Mouse (Mus musculus): ENCODE results near the gene Cdk12. TPM values are rescaled to one million over a fixed set of nuclear protein-coding genes. Genes with fewer than 3 reads are reported as not detected.
"Not testable (repeated sequence)": the region's sequence is repeated elsewhere in the genome, so short reads cannot be mapped to it uniquely, and the experiment has no call there.

Cdk12 gene
- total RNA-seq (2022), result 10 to 100 TPM; 41.6 to 57.7 (median 49.9) TPM

DNA sequence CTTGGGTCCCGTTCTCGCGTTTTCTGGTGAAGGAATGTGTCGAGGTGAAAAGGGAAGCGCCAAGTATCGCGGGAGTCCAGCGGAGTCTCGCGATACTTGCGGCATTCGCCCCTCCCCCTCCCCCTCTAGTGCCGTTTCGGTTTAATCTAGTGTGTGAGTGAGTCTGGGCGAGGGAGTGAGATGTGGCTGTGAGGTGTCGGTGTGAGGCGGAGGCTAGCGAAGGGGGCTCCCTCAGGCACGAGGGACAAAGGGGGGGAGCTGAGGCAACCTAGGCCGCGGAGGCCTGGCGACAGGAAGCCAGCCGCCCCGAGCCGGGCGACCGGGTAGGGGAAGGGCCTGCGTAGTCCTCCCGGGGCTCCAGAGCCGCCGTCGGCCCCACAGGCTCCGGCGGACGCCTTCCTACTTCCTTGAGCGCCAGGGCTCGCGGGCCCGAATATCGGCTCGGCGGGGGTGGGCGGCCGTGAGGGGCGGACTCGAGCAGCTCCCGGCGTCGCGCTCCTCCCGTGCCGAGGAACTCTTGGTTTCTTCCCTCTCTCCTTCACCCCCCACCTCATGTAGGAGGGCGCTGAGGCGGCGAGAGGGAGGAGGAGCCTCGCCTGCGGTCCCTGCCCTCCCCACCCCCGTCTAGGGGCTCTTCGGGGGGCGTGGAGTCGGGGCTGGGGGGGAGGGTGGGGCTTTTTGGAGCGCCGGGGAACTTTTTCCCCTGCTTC is at the start of gene Cdk12:
Cdk12 (plus strand) TSS at position 419 of the 710 bp plus-strand sequence.
- DNase-seq, result peak; percentile 93

DNA sequence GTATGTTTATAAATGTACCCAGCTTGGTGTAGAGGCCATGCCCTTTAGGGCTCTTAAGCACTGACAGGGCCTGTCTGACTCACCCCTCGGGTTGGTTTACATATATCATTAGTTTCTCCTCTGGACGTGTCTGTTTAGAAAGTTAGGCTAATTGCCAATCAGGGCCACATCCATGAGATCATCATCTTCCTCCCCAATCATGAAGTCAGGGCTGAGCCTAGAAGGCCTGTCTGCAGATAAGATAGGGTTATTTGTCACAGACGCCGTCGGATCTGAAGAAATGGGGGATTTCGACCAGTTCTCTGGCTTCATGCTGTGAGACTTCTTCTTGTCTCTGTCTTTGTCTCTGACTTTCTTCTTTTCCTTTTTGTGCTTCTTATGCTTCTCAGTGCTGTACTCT is 47.8 kb upstream of the Cdk12 start:
- DNase-seq, result no peak

DNA sequence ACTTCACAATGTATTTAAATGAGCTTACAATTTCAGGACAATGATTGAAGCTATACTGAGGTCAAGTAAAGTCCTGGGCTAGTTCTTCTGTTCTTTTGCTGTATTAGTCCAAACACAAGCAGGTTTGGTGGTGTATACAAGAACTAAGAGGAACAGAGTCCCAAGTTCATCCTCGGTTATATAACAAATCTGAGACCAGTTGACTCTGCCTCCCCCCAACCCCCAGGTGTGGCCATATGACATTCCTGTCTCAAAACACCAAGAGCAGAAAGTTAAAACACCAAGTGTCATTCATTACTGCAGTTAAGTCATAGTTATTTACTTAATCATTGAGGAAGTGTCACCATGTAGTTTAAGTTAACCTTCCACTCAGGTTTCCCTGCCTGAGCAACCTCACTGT is 34.5 kb upstream of the Cdk12 start:
- DNase-seq, result no peak

DNA sequence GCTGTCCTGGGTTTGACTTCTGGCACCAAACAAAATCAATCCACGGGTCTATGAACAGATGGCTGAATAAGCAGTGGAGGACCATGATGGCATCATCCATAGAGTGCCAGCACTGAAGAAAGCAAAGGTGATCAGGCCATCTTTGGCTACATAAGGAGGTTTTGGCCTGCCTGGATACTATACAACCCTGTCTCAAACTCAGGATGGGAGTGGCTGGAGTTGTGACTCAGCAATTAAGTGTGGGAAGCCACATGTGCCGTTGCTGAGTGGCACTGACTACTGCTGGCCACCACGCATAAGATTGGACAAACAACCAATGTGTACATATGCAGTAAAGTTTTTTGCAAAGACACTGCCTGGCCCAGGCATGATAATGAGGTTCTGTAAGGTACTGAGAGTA is 20.7 kb upstream of the Cdk12 start:
- DNase-seq, result not testable (repeated sequence)

DNA sequence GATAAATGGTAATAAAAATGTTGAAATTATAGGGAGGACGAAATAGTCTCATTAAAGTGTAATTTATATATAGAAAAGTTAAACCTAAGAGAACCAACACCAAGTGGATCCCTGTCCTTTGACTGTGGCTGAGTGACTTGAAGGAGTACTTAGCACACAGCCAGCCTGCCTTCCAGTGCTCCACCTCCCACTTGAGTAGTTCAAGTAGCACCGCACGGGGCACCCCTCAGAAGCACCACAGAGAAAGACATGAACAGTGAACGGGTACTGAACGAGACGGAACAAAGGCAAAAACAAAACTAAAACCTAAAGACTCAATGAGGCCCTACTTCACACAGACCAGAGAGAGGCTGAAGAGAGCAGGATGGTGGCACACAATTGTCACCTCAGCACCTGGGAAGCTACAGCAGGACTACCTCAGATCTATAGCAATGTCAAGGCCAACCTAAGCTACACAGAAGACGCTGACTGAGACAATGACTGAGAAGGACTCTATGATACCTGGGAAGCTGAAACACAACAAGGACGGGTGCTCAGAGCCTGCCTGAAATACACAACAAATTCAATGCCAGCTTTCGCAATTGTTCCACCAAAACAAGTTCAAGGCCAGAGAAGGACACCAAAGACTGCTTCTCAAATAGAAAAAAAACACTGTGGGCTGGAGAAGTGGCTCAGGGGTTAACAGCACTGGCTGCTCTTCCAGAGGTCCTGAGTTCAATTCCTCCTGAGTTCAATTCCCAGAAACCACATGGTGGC is 15.0 kb upstream of the Cdk12 start:
- peak; percentile 63 for DNase-seq

DNA sequence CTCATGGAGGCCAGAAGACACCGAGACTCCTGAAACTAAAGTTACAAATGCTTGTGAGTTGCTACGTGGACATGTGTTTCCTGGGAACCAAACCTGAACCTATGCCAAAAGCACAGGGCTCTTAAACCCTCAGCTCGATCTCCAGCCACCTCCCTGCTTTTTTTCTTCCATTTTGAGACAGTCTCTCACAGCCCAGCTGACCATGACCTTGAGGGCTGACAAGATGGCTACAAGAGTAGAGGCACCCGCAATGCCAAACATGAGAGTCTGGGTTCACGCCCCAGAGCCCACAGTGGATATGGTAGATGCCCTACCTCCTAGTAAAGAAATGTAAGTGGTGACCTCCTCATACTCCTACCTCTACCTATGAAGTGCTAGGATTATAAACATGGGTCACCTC is 12.0 kb upstream of the Cdk12 start:
- DNase-seq, result peak; percentile 36

DNA sequence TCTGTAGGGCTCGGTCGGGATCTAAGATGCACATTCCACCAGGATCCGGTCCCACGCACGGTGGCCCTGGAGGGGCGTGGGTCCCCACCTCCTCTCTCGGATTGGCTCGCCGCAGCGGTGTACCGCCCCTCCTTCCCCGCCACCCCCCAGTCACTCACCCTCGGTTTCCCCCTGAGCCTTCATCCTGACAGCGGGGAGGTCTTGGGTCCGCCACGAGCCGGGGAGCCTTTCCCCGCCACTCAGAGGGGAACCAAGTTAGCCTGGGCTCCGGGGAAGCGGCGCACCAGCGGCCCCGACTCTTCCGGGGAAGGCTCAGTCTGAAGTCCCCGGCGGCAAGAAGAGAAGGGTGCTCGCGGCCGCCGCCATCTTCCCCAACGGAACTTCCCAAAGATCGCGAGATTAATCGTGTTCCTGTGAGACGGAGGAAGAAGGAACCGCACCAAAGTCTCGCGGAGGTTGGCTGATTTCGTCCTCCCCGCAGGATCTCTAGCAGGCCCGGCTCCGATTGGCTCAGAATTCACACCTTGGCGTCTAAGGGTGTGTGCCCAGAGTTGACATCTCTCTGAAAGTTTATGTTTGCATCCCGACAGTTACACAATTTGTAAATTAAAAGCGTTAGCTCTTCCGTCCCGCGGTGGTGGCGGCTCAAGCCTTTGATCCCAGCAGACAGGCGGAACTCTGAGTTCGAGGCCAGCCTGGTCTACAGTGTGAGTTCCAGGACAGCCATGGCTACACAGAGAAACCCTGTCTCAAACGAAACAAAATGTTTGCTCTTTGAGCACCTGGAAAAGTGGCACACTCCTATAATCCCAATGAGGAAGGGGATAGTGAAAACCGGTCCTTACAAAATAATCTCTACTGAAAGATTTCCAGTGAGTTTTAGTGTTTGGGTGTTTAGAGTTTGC is 9.7 kb upstream of the Cdk12 start, which contains the start of gene Med1:
Med1 (minus strand) TSS at position 393 of the 905 bp plus-strand sequence.
- DNase-seq, result peak; percentile 92

DNA sequence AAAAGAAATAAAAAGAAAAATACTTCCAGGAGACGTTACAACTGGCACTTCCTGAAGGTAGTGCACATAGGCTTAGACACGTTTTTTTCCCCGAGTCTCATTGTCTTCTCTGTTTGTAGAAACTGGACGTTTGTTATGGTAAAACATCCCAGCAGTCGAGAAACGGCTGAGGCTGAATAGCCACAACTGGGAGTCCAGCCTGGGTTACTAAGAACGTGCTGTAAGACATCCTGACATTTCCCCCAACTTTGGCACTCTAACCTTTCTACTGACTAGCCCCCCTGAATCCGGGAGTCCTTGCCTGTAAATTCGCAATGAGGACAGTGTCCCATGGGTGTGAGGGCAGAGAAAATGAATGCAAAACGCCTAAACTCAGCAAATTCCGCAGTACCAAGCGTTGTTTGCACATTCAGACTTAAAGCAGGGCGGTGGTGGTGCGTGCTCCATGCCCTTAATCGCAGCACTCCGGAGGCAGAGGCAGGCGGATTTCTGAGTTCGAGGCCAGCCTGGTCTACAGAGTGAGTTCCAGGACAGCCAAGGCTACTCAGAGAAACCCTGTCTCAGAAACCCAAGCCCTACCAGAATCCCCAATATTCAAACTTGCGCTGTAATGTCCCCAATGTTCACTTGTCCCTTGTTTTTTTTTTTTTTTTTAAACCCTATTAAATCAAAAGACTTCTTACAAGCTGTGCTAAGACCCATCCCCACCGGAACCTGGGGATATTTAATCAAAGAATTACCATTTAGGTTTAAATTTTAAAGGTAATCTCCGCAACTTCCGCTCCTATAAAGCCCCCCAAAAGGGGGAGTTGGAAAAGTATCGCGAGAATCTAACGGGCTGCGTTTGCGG is 843 bp upstream of the Cdk12 start:
- no peak for DNase-seq

DNA sequence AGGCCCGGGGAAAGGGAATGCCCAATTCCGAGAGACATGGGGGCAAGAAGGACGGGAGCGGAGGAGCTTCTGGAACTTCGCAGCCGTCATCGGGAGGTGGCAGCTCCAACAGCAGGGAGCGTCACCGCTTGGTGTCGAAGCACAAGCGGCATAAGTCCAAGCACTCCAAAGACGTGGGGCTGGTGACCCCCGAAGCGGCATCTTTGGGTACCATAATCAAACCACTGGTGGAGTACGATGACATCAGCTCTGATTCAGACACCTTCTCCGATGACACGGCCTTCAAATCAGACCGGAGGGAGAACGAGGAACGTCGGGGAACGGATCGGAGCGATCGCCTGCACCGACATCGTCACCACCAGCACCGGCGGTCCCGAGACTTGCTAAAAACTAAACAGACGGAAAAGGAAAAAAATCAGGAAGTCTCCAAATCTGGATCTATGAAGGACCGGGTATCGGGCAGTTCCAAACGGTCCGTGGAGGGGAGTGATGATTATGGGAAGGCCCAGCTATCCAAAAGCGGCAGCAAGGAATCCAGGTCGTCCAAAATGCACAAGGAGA is 572 bp downstream of the Cdk12 start:
- DNase-seq, result peak; percentile 51

DNA sequence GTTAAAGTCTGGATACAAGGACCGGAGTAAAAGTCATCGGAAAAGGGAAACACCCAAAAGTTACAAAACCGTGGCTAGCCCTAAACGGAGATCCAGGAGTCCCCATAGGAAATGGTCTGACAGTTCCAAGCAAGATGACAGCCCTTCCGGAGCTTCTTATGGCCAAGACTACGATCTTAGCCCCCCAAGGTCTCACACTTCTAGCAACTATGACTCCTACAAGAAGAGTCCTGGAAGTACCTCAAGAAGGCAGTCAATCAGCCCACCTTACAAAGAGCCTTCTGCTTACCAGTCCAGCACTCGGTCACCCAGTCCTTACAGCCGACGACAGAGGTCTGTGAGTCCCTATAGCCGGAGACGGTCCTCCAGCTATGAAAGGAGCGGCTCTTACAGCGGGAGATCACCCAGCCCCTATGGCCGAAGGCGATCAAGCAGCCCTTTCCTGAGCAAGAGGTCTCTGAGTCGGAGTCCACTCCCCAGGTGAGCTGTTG is 1.1 kb downstream of the Cdk12 start:
- no peak for DNase-seq

DNA sequence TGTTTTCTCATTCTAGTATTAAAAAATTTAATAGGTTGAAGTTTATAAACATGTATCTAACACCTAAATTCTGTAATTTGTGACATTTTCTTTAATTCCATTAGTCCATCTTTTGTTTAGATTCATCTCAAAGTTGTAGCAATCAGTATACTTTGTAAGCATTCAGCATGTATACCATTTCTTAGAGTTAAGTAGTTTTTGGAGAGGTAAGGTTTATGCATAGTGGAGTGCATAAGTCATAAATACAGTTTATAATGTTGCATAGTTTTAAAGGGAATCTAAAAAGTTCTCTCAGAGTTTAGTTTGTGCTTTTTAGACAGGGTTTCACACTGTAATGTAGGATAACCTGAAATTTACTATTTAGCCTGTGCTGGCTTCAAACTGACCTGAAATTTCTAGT is 2.6 kb downstream of the Cdk12 start:
- no peak for DNase-seq

DNA sequence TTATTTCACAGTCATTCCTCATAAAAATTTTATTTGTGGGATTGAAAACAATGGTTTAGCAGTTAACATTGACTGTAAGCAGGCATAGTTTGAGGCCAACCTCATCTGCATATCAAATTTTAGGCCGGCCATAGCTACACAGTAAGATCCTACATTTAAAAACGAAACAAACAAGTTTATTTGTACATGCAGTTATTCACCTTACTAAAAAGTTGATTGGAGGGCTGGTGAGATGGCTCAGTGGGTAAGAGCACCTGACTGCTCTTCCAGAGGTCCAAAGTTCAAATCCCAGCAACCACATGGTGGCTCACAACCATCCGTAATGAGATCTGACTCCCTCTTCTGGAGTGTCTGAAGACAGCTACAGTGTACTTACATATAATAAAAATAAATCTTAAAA is 3.4 kb downstream of the Cdk12 start:
- DNase-seq, result not testable (repeated sequence)

DNA sequence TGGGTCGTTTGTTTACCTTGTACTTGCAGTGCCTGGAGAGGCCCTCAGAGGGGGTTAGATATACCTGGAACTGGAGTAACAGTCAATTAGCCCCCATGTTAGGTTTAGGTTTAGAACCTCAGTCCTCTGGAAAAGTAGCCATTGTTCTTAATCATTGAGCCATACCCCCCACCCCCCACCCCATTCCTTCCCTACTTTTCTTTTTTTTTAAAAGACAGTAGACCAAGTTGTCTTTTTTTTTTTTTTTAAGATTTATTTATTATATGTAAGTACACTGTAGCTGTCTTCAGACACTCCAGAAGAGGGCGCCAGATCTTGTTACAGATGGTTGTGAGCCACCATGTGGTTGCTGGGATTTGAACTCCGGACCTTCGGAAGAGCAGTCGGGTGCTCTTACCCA is 6.8 kb downstream of the Cdk12 start:
- not testable (repeated sequence) for DNase-seq

DNA sequence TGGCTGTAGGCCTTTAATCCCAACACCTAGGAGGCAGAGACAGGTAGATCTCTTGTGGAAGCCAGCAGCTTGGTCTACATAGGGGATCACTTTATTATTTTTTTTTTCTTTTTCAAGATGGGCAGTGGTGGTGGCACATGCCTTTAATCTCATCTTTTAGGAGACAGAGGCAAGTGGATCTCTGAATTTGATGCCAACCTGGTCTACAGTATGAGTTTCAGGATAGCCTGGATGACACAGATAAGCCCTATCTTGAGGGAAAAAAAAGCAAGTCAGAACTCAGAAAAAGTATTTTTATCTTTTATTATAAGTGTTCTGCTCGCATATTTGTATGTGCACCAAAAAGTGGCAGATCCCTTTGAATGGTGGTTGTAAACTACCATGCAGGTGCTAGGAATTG is 10.5 kb downstream of the Cdk12 start:
- no peak for DNase-seq

DNA sequence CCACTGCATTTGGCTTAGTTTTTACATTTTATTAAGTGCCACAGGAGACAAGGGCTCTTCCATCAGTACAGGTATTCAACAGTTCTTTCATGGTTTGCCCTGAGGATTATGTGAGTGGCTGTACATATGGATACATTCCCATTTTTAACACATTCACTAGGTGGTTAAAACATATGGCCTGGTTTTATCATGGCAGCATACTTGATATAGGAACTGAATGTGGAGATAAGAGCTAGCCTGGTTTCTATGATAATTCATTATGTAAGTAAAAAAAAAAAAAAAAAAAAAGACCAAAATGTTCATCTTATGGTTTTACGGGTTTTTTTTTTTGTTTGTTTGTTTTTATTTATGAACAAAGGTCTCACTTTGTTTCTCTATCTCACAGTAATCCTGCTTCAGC is 23.5 kb downstream of the Cdk12 start:
- no peak for DNase-seq

DNA sequence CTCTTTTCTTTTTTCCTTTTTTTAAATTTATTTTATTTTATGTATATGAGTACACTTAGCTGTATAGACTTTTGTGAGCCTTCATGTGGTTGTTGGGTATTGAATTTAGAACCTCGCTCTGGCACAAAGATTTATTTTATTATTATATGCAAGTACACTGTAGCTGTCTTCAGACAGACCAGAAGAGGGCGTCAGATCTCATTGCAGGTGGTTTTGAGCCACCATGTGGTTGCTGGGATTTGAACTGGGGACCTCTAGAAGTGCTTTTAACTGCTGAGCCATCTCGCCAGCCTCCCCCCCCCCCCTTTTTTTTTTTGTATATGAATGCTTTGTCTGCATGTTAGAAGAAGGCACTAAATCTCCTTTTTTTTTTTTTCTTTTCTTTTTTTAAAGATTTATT is 35.6 kb downstream of the Cdk12 start:
- DNase-seq, result no peak

DNA sequence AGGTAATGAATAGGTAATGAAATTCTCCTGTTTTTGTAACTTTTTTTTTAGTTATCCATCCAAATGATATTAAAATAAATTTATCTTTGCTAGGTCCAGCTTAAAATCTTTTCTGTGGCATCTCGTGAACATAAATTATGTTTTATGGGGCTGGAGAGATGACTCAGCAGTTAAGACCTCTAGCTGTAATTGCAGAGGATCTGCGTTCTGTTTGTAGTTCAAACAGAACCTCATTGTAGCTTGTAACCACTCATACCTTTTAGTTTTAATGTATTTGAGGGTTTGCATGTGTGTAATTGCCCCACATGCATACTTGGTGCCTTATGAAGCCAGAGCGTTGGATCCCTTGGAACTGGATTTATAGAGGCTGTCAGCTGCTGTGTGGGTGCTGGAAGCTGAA is 36.1 kb downstream of the Cdk12 start:
- no peak for DNase-seq

DNA sequence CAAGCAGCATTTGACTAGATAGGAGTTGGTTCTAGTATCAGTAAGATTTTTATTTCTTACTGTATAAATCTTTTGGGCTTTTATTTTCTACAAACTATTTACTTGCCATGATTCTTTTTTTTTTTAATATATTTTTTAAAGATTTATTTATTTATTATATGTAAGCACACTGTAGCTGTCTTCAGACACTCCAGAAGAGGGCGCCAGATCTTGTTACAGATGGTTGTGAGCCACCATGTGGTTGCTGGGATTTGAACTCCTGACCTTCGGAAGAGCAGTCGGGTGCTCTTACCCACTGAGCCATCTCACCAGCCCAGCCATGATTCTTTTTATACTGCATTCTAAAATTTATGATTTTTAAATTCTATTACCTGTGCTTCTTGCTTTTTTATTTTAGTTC is 40.1 kb downstream of the Cdk12 start:
- DNase-seq, result not testable (repeated sequence)

DNA sequence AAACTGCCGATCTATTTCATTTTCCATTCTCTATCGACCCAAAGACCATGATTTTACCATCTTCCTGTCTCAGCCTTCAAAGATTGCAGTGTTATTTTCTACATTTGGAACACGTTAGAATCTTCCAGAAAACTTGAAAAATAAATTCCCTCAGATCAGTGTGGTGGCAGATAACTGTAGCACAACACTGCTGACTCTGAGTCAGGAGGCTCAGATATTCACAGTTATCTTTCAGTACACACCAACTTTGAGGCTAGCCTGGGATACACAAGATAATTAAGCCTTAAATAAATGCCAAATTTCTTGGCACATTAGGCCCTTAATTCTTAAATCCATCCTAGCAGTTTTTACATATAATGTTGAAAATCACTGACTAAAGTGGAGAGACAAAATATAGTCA is 41.6 kb downstream of the Cdk12 start:
- no peak for DNase-seq

DNA sequence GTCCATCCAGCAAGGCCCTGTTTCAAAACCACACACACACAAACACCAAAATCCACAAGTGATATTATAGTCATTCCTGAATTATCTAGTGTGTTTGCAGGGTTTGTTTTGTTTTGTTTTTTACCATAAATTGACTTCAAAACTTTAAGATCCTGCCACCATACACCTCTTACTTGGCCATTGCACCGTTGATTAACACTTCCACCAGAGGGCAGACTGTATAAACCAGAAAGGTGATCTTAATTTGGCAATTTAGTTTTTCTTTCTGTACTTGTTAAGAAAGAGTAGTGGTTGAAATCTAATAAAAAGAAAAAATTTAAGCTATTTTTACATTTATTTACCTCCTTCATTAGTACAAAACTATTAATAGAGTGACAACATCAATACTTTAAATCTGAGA is 44.5 kb downstream of the Cdk12 start:
- no peak for DNase-seq

DNA sequence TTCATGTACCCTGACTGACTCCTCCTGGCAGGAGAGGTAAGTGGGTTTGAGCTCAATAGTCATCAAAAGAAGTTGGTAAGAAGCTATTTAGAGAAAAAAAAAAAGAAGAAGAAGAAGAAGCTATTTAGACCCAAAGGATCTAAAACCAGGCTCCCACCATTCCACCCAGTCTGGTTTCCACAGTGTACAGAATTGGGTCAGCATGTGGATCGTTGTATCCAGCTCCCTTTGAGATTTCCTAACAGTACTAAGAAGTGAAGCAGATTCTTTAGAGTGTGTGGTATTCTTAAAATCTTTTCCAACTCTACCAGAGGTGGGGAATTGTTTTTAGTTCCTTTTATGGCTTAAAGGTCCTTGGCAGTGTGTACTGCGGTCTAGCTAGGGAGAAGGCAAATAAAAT is 50.9 kb downstream of the Cdk12 start:
- no peak for DNase-seq
